9 mouse cellular contexts compared by ENCODE assay signal in the genomic region with DNA sequence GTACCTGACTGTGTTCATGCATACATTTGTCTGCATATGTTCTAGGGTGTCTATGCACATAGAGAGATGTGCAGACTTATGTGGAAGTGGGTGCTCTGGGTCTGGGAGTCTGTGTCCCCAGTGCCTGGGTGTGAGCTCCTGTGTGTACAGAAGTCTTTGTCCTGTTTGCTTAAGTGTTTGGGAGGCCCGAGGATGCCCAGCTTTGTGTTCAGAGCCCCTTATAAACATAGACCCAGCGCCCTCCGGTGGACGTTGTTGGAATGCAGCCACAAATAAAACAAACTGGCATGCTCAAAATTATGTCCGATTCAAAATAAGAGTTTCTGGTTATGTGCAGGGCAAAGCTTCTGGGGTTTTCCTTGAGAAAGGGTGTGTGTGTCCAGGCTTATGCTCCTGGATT. TPM values are rescaled to one million over a fixed set of nuclear protein-coding genes. Genes with fewer than 3 reads are reported as not detected.
DNase-seq lines count a peak whose midpoint lies in the region; ATAC-seq and TF ChIP-seq lines count a peak whose summit lies in the region.
"Had no signal": no experiment of that assay in that cellular context is flagged by ENCODE, and none has a peak within 500 bp of the region (broad histone marks: within the 10 kb centered on the region; RNA-seq: fewer than 3 reads in every experiment).

No protein-coding gene starts in this region.

- peaks cover 20% of the 10 kb centered on the region for H3K4me1 ChIP-seq in forebrain, embryonic 11.5 days (replicated peaks; ENCODE audit: control insufficient read depth, insufficient read depth, low read length)
- no peaks in the 10 kb centered on the region for H3K4me1 ChIP-seq in kidney, adult 2 months (ENCODE audit: control insufficient read depth, insufficient read depth, low read length)

- H3K9me3 ChIP-seq in forebrain, embryonic 11.5 days (ENCODE audit: control insufficient read depth, low read length) = no peaks in the 10 kb centered on the region

- ATAC-seq in forebrain, embryonic 11.5 days (replicated peaks; ENCODE audit: low FRiP score) = peak; percentile 66

- no peak for TF ChIP-seq POLR2A in brain, embryonic 14.5 days (IDR thresholded peaks at IDR 0.05; ENCODE audit: borderline replicate concordance, extremely low read depth, insufficient read depth, insufficient read length, poor library complexity, severe bottlenecking)
- no peak for TF ChIP-seq POLR2A in kidney, adult 2 months (IDR thresholded peaks at IDR 0.05; ENCODE audit: low read depth, low read length)

- 0 out of 2 replicates have a peak overlapping the region, but pooled peaks have one; percentile 9 for H3K27ac ChIP-seq in forebrain, embryonic 11.5 days (ENCODE audit: low read depth, low read length)
- no peak overlapping the region for H3K27ac ChIP-seq in kidney, adult 2 months (ENCODE audit: insufficient read depth, low read depth, low read length)

- no peak overlapping the region for H3K4me2 ChIP-seq in forebrain, embryonic 11.5 days (ENCODE audit: low read depth, low read length, severe bottlenecking)

- H3K36me3 ChIP-seq in forebrain, embryonic 11.5 days (ENCODE audit: control insufficient read depth, insufficient read depth, low read length) = no peaks in the 10 kb centered on the region
- no peaks in the 10 kb centered on the region for H3K36me3 ChIP-seq in kidney, adult 2 months (ENCODE audit: control insufficient read depth, insufficient read depth, low read length)

- 5% methylated on average over 5 of the region's 5 CpGs for WGBS in forebrain, embryonic 11.5 days
- 3% methylated on average over 5 of the region's 5 CpGs for WGBS in kidney, adult 2 months

- H3K27me3 ChIP-seq in forebrain, embryonic 11.5 days (ENCODE audit: control insufficient read depth, insufficient read depth, low read length) = peaks cover 7% of the 10 kb centered on the region; the same call in 1 of the 2 replicates
- H3K27me3 ChIP-seq in kidney, adult 2 months (replicated peaks; ENCODE audit: control insufficient read depth, insufficient read depth, low read length) = no peaks in the 10 kb centered on the region

- H3K9ac ChIP-seq in forebrain, embryonic 11.5 days (ENCODE audit: low read length) = peak overlapping the region; percentile 4; the same call in 1 of the 2 replicates

- peak; percentile 85 for TF ChIP-seq CTCF in brain, embryonic 14.5 days (IDR thresholded peaks at IDR 0.05; ENCODE audit: borderline replicate concordance, extremely low read depth, insufficient read depth, insufficient read length)
- TF ChIP-seq CTCF in kidney, adult 2 months (conservative IDR thresholded peaks at IDR 0.05; ENCODE audit: insufficient read depth, insufficient read length, low read depth, low read length) = peak; percentile 58

- no peak overlapping the region for H3K4me3 ChIP-seq in forebrain, embryonic 11.5 days (ENCODE audit: low read depth, low read length)
- H3K4me3 ChIP-seq in kidney, adult 2 months (ENCODE audit: insufficient read depth, low read depth, low read length) = no peak overlapping the region

- DNase-seq in urinary bladder, postnatal 14 days (ENCODE audit: low spot score) = peak; percentile 45
- DNase-seq in urinary bladder, adult 2 months (ENCODE audit: low spot score) = no peak
- DNase-seq in brain, embryonic 14.5 days (ENCODE audit: low read depth) = peak; percentile 96
- DNase-seq in forebrain, embryonic 11.5 days (ENCODE audit: low spot score) = peak; percentile 87
- DNase-seq in kidney, adult 2 months = peak; percentile 40
- peak; percentile 19 for DNase-seq in lung, postnatal 25 days (ENCODE audit: low spot score)
- DNase-seq in right cerebral cortex, postnatal 14 days = peak; percentile 59
- DNase-seq in T-cell, adult 2 months (ENCODE audit: low spot score) = no peak

RNA-seq across cellular contexts. Expression of a gene that starts 27.2 kb away (rescaled TPM):
- polyA plus RNA-seq in urinary bladder, adult 2 months (2012; rRNA removed) = 22.8 and 28.5 TPM in 2 replicates
- polyA plus RNA-seq in brain, embryonic 14.5 days (2012; rRNA removed) = 9.8 and 11.4 TPM in 2 replicates
- 5.0 and 5.2 TPM in 2 replicates for polyA plus RNA-seq in forebrain, embryonic 11.5 days (2014; fragmentation: Nextera tagmentation; extraction: Ambion mirVana)
- 4.2 and 5.8 TPM in 2 replicates for polyA plus RNA-seq in kidney, adult 2 months (2012; rRNA removed)

RNA-seq across cellular contexts. Expression of a gene that starts 55.1 kb away (rescaled TPM):
- polyA plus RNA-seq in urinary bladder, adult 2 months (2012; rRNA removed) = 0.03 TPM in 1 of 2 replicates, not detected in the other
- 266 and 421 TPM in 2 replicates for polyA plus RNA-seq in brain, embryonic 14.5 days (2012; rRNA removed)
- polyA plus RNA-seq in forebrain, embryonic 11.5 days (2014; fragmentation: Nextera tagmentation; extraction: Ambion mirVana) = 83.2 and 84.0 TPM in 2 replicates
- polyA plus RNA-seq in kidney, adult 2 months (2012; rRNA removed) = not detected in 2 replicates
- polyA plus RNA-seq: liver, embryonic 16.5 days had no signal

Comparison
In these comparisons a context has a peak if more than half of its experiments do, and no peak if none do; other contexts are left out.
1. DNase-seq: peak in urinary bladder, postnatal 14 days (single experiment), brain, embryonic 14.5 days (single experiment), forebrain, embryonic 11.5 days (single experiment), kidney, adult 2 months (single experiment), lung, postnatal 25 days (single experiment) and right cerebral cortex, postnatal 14 days (single experiment); none in urinary bladder, adult 2 months (single experiment) and T-cell, adult 2 months (single experiment).
2. RNA of a gene that starts 55.1 kb away (polyA plus RNA-seq): 266 to 421 TPM in brain, embryonic 14.5 days and 83.2 to 84.0 TPM in forebrain, embryonic 11.5 days; 0.03 TPM in urinary bladder, adult 2 months and not detected in kidney, adult 2 months; every median in the first group is over 10 times any median in the second.